Mouse (Mus musculus) activated CD4-positive, CD25-positive, alpha-beta regulatory T cell, adult 4 months (primary cell): ENCODE results near the gene Dnajc19. TPM values are rescaled to one million over a fixed set of nuclear protein-coding genes. Genes with fewer than 3 reads are reported as not detected.
"Not testable (repeated sequence)": the region's sequence is repeated elsewhere in the genome, so short reads cannot be mapped to it uniquely, and the experiment has no call there.

Source experiments
- ATAC-seq: one replicate; pipeline ENCODE4 v1.8.0; 2017
- polyA plus RNA-seq, 2 experiments: library from polyadenylated mRNA; unstranded; fragments of 100-300 nt; shearing (Covaris generic); gene quantifications; one replicate each; pipeline ENCODE4 v1.2.1; 2017

The Dnajc19 gene
- 100 to 1,000 TPM; 130 to 163 TPM for polyA plus RNA-seq

- peak; percentile 78 for ATAC-seq
Observed at GRCm38 (mm10) chr3:34080900-34081662, at the start of gene Dnajc19. Gene Dnajc19, minus strand, starts transcription at chr3:34081321.

- ATAC-seq: no peak
Observed at GRCm38 (mm10) chr3:34129957-34130356, 48.8 kb upstream of the Dnajc19 start.

- ATAC-seq: no peak
Observed at GRCm38 (mm10) chr3:34121311-34121710, 40.2 kb upstream of the Dnajc19 start.

GRCm38 (mm10) chr3:34120791-34121190 lies 39.7 kb upstream of the Dnajc19 start:
- ATAC-seq: no peak

GRCm38 (mm10) chr3:34119869-34120268 lies 38.7 kb upstream of the Dnajc19 start:
- ATAC-seq: no peak

- no peak for ATAC-seq
Observed at GRCm38 (mm10) chr3:34115806-34116205, 34.7 kb upstream of the Dnajc19 start.

GRCm38 (mm10) chr3:34111941-34112685 lies 31.0 kb upstream of the Dnajc19 start:
- no peak for ATAC-seq

GRCm38 (mm10) chr3:34107631-34108030 lies 26.5 kb upstream of the Dnajc19 start:
- ATAC-seq: no peak

- no peak for ATAC-seq
Observed at GRCm38 (mm10) chr3:34106421-34106820, 25.3 kb upstream of the Dnajc19 start.

GRCm38 (mm10) chr3:34103902-34104672 lies 23.0 kb upstream of the Dnajc19 start:
- ATAC-seq: no peak

- no peak for ATAC-seq
Observed at GRCm38 (mm10) chr3:34102891-34103290, 21.8 kb upstream of the Dnajc19 start.

GRCm38 (mm10) chr3:34083655-34084054 lies 2.5 kb upstream of the Dnajc19 start:
- no peak for ATAC-seq

- no peak for ATAC-seq
Observed at GRCm38 (mm10) chr3:34081929-34082328, 808 bp upstream of the Dnajc19 start.

- no peak for ATAC-seq
Observed at GRCm38 (mm10) chr3:34076058-34076759, 4.9 kb downstream of the Dnajc19 start.

GRCm38 (mm10) chr3:34072726-34073125 lies 8.4 kb downstream of the Dnajc19 start:
- no peak for ATAC-seq

- ATAC-seq: not testable (repeated sequence)
Observed at GRCm38 (mm10) chr3:34068943-34069342, 12.2 kb downstream of the Dnajc19 start.

GRCm38 (mm10) chr3:34062352-34062751 lies 18.8 kb downstream of the Dnajc19 start:
- no peak for ATAC-seq

- no peak for ATAC-seq
Observed at GRCm38 (mm10) chr3:34041990-34042389, 39.1 kb downstream of the Dnajc19 start.

- ATAC-seq: no peak
Observed at GRCm38 (mm10) chr3:34035706-34036105, 45.4 kb downstream of the Dnajc19 start.

GRCm38 (mm10) chr3:34034803-34035202 lies 46.3 kb downstream of the Dnajc19 start:
- no peak for ATAC-seq

- peak; percentile 81 for ATAC-seq
Observed at GRCm38 (mm10) chr3:34033720-34034364, 47.3 kb downstream of the Dnajc19 start.

- ATAC-seq: no peak
Observed at GRCm38 (mm10) chr3:34030601-34031000, 50.5 kb downstream of the Dnajc19 start.
